Mouse (Mus musculus): ENCODE measurements at regions not wholly inside any gene's neighbourhood (a gene's known extent, or its start where the extent isn't known, plus 50 kb on each side); places are given as distances from the start of the nearest gene placed in this dataset.

DNA sequence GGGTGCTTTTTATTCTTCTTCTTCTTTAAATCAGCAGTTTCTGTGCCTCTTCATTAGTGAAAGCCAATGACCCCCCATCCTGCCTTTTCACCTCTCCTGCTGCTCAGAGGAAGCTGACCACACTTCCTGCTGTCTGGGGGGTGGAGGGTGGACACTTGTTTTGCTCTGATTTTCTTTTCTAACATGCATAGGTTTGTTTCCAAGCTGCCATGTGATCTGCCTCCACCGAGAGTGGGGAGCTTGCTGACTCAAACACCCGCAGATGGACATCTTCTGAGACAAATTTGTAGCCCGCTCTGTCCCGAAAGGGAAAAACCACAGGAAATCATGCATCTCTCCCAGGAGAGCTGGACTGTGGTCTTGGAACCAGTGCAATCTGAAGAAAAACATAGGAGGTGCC, 141.3 kb downstream of the Gm826 start:
- DNase-seq (ENCODE audit: low spot score in 2 of 2): peak in 1 of 2 experiments; percentile 9

DNA sequence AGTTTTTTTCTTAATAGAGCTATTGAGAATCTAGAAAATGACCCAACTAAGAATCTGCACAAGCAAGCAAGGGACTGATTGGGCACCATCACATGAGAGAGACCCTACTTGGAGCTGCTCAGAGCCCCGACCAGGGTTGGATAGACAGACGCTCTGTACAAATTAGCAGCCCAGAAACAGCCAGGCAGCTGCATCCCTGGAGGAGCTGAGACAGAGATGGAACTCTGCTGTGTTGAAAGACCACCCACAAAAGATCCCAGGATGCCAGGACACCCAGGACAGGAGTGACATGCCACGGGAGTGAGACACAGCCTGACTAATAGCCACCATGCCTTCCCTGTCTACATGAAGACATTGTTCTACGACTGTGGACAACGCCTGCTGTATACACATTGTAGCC, 147.9 kb downstream of the Gm826 start:
- DNase-seq (ENCODE audit: low spot score in 2 of 2): no peak

DNA sequence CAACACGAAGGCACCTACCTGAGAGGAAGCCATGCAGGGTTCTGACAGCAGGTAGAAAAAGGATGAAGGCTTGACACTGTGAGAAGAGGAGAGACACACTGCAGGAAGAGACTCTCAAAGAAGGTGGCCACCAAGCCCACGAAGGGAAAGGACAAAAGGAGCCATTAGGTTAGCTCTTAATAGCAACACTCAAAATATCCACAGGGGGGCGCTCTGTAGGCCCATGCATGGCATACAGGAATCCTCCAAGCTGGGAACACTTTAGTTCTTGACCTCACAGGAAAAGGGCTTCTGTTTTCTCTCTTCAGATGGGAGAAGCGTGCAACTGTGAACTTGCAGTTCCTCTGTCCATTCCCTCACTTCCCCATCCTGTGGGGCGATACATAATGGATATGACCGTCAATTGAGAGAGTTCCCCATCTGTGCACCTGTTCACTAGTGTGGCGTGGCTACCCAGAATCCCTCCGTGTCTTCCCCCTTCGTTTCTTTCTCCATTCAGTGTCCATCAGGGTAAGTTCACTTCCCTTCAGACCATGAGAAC, 162.9 kb downstream of the Gm826 start:
- peak; percentile 4 to 15 for DNase-seq (ENCODE audit: low spot score in 2 of 2)

DNA sequence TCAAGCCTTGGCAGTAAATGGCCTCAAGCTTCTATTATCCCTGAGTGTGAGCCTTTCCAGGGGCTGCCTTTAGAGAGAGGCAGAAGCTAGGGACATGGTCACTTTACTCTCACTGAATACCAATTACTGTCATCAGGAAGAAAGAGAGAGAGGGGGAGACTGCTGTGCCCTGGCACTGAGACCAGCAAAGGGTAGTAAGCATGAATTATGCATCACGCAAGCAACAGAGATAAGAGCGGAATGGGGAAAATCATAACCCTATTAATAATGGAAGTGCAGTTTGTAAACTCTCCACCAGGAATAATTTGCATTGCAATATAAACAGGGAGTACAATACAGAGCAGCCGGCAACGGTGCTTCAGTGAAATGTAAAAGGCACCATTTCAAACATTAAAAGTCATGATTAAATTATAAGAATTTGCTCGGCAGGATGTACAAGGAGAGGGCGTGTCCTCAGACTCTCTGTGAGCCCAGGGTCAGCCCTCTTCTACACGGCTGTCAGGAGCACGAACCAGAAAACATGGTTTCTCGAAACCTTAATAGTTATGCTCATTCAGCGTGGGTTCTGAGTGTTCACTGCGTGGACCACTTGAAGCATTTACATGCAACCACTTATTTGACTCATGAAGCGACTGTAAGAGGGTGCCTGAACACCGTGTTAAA, 175.2 kb downstream of the Gm826 start:
- DNase-seq (ENCODE audit: low spot score in 2 of 2): no peak

DNA sequence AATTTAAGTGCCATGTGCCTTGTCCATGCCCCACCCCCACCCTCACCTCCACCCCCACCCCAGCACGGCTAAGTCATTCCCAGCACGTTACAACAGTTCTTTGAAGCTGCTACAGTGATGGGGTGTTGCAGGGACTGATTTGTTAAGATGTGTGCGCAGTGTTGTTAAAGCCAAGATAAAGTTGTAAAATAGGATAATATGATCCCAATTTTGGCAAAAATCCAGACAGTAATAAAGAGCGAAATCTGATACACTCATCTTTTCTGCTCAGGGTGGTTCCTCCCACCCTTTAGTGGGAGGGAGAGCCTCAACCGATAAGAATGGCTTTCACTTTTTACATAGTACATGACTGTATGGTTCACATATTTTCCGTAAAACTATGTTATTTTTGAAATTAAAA, 180.2 kb downstream of the Gm826 start:
- DNase-seq (ENCODE audit: low spot score in 2 of 2): no peak

DNA sequence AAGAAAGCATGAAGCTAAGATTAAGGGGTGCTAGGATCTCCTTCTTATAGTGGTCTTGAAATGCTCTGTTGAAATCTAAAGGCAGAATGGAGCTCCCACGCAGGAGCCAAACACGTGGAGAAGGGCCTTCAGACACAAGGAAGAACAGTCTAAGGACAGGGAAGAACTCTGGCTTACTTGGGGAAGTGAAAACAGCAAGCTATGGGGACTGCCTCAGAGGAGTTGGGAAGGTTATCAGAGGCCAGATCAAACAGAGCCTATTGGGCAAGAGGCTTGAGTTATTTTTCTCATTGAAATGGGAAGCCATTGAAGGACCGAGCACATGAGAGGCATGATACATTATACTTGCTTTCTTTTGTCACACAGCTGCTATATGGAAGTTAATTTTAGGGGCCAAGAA, 181.9 kb downstream of the Gm826 start:
- DNase-seq (ENCODE audit: low spot score in 2 of 2): peak; percentile 3 to 16

DNA sequence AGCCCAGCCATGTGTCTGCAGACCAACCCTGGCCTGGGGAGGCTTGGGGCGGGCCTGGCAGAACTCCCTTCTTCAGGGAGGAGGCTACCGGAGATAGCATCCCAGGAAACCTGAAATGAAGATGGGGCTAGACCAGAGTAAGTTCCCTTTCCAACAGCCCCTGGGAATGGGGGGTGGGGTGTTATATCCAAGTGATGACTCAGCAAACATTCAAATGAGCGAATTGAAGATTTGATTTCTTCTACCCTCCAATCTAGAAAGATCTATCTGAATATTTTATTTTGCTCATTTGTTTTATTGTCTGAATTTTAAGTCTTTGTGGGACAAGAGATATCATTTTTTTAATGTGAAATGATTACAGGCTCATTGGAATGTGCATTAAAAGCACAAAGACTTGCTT, 185.0 kb downstream of the Gm826 start:
- no peak for DNase-seq (ENCODE audit: low spot score in 2 of 2)

DNA sequence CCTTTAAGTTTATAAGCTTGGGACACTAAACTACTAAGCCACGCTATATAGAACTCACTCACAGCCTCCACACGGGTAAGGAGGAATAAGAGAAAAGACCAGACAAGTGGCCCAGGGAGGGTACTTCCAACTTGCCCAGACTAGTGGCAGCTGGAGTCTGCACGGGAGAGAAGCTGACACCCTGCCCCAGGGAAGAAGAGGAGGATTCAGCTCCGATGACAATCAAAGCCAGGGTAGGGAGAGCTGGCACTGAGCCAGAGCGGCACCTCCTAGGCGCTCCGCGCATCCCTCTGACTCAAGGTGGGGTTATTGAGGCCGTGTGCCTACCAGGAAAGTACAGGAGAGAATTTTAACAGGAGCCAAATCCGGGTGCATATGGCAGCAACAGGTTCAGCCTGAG, 185.4 kb downstream of the Gm826 start:
- DNase-seq (ENCODE audit: low spot score in 2 of 2): no peak

DNA sequence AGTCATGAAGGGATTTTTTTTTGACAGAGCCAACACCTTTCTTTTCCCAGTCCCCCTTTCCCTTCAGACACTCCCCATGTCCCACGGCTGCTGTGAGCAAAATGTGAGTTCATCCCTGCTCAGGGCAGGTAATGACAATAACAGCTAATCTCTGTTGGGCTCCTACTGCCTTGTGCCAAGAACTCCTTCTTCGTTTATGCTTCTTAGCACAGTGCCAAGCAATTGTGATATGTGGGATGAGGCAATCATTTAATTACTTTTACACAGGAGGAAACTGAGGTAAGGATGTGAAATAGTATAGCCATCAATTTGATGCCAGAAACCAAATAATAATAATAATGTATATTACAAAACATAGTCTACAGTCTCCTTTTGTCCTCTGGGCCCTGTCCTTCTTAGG, 185.9 kb downstream of the Gm826 start:
- no peak for DNase-seq (ENCODE audit: low spot score in 2 of 2)

DNA sequence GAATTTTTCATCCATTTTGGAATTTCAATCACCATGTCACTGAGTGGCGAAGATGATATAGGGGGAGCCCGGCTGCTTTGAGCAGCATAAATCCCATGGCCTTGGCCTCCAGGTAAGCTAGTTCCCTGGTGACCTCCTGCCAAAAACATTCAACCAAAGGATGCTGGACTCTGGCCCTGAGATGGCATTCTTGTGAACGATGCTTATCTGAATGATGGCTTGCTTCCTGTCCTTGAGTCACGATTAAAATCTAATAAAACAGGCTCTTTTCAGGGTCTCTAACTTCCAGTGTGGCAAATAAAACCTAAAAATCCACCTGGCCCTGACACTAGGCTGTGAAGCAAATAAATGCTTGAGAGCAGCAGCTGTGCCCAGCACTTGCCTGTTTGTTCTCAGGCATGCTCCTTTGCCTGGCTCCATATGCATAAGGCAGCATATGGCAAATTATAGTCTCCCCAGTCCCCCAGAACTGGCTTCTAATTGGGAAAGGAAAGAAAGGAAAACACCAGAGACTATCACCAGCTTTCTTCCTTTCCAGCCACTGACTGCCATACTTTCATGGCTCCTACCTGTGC, 193.7 kb downstream of the Gm826 start:
- peak in 1 of 2 experiments; percentile 3 for DNase-seq (ENCODE audit: low spot score in 2 of 2)

DNA sequence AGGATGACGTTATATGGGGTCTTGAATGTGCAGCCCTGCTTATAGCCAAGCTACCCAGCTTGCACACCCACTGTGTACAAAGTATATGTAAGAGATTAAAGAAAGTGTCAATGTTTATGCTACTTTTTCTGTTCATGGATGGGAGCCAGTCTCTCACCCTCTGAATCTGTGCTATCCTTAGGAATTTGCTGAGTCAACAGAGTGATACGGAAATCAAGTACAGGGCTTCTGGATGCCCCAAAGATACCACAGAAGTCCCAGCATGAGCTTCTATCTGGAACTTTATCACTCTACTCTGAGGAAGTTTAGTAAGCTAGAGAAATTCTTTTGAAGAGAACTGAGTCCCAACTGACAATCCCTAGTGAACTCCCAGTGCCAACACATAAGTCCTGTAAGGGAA, 195.9 kb downstream of the Gm826 start:
- no peak for DNase-seq (ENCODE audit: low spot score in 2 of 2)

DNA sequence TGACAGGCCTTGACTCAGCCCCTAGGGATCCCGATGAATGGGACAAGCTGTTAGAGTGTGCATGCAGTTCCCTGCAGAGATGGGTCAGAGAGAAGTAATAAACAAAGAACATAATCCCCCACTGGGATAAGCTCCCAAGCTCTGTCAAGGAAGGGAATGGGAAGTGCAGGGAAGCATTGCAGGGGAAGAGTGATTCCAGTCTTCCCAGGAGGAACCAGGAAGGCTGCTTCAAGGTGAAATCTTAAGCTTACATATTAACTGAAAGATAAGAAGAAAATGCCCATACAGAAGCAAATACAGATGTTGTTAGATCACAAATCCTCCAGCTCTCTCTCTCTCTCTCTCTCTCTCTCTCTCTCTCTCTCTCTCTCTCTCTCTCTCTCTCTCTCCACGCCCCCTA, 202.2 kb downstream of the Gm826 start:
- no peak for DNase-seq (ENCODE audit: low spot score in 2 of 2)

DNA sequence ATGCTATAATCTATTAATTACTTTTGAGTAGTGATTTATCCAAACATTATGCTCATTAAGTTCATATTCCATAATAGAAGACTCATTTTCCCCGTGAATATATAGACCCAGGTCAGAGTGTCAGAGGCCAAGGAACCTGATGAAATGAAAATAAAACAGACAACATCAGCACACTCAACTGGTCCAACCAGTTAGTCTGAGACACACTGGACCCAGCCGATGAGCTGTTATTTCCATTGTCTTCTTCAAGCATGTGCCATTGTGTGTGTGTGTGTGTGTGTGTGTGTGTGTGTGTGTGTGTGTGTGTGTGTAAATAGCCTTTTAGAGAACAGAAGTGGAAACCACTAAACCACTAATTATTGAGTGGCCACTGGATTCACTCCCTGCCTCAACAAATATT, 202.6 kb downstream of the Gm826 start:
- DNase-seq (ENCODE audit: low spot score in 2 of 2): no peak

DNA sequence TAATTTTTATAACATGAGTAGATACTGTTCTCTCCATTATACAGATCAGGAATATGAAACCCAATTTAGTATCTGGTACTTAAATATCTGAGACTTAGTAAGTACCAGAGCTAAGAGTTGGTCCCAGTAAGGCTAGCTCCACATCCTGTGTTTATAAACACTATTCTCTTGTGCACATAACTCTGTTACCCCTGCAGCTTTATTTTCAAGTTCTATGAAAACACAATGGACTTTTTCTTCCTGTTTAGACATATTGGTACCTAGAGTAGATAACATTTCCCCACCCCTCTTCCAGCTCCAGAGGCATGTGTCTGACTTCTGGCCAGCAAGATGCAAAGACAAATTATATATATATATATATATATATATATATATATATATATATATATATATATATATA, 216.8 kb downstream of the Gm826 start:
- DNase-seq (ENCODE audit: low spot score in 2 of 2): no peak

DNA sequence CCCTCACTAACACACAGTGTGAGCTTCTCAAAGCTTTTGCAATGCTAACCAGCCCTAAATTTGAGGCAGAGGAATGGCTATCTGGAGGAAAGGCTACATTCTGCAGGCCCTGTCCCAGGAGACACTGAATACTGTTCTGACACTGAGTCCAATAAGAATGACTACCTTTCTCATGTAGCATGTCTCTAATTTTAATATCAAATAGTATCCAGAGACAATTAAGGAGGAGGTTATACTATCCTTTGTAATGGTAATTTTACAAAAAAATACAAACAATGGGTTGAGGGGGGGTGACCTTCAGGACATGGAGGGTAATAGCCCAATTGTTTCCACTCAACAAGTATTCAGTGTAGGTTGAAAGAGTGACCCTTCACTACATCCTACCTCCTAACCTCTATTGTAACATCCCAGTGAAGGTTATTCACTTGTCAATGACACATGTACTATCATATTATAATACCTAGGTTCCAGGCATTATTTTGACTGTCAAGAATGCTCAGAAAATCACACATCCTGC, 222.7 kb downstream of the Gm826 start:
- no peak for DNase-seq (ENCODE audit: low spot score in 2 of 2)

DNA sequence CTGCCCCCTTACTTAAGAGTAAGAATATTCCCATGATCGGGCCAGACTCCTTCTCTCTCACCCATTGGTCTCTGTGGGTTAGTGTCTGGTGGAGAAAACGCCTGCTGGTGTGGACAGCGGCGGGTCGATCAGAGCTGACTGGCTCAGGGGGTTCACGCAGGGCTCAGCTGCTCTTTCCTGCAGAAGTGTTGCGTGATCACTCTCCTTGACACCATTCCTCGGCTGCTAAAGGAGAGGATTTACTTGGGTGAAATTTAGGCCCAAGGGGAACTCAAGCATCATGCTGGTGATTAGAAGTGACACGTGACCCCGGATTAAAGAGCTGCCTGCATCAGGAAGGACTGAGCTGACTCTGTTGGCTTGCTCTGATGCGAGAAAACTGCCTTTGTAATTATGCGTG, 240.9 kb downstream of the Gm826 start:
- DNase-seq (ENCODE audit: low spot score in 2 of 2): no peak

DNA sequence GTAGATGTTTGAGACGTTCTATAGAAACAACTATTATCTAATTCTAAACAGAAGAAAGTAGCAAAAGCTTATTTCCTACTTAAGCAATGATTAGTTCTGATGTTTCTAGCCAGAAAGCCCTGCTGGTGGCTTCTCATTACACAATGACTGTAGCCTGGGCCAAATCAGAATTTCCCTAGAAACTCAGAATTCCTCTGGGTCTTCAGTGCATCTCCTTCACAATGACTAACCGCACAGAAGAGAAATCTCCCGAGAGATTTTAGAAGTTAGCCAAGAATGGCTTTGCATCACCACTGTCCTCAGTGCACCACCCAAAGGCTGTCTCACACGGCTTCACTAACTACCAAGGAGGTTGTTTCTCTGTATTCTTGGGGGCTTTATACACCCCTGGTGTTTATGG, 248.0 kb downstream of the Gm826 start:
- DNase-seq (ENCODE audit: low spot score in 2 of 2): no peak

DNA sequence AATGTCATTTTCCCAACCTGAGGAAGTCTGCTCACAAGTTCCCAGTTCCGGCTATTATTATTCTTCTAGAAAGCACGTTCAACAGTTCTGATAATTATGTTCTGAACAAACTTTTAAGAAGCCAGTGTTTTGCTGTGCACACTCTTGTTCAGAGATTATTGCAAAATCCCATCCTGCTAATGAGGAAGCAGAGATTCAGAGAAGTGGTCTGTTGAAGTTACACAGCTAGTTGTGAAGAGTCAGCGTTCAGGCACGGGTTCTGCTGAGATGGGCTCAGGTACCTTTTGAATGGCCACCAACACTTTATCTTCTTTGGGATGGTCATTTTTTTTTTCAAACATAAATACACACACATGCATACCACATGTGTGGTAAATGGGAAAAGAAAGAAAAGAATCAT, 250.3 kb downstream of the Gm826 start:
- DNase-seq (ENCODE audit: low spot score in 2 of 2): no peak

DNA sequence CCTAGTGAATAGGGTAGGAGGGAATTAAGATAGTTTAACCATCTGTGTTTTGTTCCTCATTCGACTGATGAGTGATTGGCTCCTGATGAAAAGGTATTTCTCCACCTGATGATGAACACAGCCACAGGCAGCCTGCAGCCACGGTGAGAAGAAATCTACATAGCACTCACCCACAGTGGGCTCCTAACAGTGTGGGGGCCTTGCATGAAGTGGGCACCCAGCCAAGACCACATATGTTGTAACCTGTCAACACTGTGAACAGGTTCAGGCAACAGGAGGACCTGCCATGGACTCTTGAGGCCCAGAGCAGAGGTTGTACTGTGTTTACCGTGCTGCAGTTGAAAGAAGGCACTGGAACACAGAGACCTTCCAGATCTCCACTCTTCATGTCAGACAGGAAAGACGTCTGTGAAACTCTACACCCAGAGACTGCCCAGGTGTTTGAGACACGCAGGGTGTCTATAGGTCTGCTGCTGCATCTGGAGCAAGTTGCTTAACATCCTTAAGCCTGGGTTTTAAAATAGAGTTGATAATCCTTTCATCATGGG, 251.8 kb downstream of the Gm826 start:
- no peak for DNase-seq (ENCODE audit: low spot score in 2 of 2)

DNA sequence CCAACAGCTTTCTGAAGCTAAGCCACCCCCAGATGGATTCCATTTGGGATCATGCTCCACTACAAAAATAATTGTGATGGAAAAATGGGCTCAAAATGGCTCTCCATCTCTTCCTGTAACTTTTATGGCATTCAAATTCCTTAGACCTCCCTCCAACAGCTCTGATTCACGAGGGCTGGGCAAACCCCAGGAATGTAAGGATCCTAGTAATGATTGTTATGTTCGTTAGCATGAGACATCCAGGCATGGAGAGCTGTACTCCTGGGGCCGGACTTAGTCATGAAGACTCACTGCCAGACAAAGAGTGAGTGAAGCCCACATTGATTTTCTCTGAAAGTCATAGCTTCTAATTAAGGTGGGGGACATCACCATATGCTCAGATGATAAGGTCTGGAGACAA, 258.3 kb downstream of the Gm826 start:
- DNase-seq (ENCODE audit: low spot score in 2 of 2): no peak

DNA sequence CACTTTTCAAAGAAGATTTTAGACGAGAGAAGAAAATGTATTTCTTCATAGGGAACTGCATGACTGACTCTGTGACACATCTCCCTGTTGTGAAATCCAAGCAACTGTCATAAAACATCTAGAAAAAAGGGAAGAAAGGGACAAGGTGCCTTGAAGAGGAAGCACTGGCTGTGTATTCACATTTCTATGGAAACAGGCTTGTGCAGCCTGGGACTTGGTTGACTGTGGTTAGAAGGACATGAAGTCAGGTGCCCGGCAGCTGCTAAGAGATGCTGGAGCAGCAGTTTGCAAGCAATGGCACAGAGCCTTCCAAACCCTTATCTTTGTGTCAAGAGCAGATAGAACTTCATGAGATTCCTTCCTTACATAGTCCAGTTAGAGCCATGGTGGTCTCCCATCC, 263.5 kb downstream of the Gm826 start:
- DNase-seq (ENCODE audit: low spot score in 2 of 2): no peak

DNA sequence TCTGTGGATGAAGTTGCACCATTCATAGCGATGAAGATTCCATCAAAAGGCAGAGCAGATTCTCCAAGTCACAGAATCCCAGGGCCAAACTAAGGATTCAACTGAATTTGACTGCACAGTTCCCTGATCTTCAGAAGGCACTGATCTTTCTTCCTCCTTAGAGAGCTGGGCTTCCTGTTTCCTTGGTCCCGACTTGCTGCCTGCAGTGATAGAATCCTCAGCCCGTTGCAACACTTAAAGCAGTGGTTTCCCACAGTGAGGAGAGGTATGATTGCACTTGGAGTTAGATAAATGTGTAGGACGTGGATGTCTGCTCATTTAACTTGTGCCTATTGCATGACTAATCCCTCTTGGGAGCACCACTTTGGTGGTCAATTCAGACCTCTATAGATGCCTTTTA, 265.2 kb downstream of the Gm826 start:
- no peak for DNase-seq (ENCODE audit: low spot score in 2 of 2)

DNA sequence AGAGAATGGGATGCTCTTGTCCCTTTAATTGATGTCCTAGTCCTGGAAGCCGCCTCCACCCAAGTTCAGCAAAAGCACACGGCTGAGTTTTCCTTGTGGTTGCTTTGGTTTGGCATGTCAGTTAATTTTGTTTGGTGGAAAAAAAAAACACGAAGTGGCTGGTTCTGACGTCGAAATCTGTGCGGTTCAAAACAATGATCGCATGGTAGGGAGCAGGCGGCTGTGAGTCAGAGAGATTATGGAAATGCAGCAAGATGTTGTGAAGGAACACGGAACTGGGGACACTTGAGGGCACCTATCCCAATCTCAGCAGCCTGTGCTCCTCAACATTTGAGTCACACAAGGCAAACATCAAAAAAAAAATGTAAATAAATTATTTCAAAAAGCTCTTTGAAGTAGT, 266.1 kb downstream of the Gm826 start:
- DNase-seq (ENCODE audit: low spot score in 2 of 2): no peak

Measured in spleen, postnatal 36 days (tissue).